Mouse (Mus musculus): ENCODE measurements around the gene Id3. TPM values are rescaled to one million over a fixed set of nuclear protein-coding genes. Genes with fewer than 3 reads are reported as not detected.

The Id3 gene
- polyA plus RNA-seq, 1 experiment from 2014 or later: 543 TPM

DNA sequence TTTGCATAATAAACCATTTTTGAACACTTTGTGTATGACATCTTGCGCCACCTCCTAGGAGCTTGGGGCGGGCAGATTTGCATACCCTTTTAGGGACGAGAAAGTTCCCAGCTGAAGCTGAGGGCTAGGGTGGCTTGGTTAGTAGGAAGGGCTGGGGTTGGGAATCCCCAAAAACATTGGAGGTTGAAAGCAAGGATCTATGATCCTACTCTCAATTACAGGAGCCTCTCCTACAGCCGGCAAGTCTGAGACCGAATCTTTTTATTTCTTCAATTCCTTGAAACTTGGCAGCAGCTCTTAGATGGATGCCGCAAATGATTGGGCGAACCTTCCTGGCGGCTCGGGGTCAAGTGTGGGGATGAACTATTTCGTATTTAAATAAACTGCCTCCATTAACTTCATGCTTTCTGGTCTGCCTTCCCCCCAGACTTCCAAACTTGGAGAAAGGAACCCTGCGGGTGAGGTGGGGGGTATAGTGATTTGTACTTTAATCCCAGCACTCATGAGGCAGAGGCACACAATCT is 2.1 kb downstream of the Id3 start:
- H3K4me2 ChIP-seq: peak overlapping the region; percentile 72
- H3K9me3 ChIP-seq (ENCODE audit: control insufficient read depth, low read length): no peaks in the 10 kb centered on the region
- 6% methylated on average over 11 of the region's 11 CpGs for WGBS
- ATAC-seq (ENCODE audit: low FRiP score): no peak
- no peaks in the 10 kb centered on the region for H3K36me3 ChIP-seq (ENCODE audit: control insufficient read depth, insufficient read depth, low read length)
- DNase-seq (ENCODE audit: low spot score, missing footprints): peak; percentile 92
- peak overlapping the region; percentile 86 for H3K27ac ChIP-seq (ENCODE audit: low read depth, low read length)
- H3K4me3 ChIP-seq (ENCODE audit: low read depth, low read length): peak overlapping the region; percentile 81
- H3K4me1 ChIP-seq (ENCODE audit: control insufficient read depth, insufficient read depth, low read length): peaks cover 55% of the 10 kb centered on the region
- peak overlapping the region; percentile 90 for H3K9ac ChIP-seq (ENCODE audit: low read length)
- no peaks in the 10 kb centered on the region for H3K27me3 ChIP-seq (ENCODE audit: control insufficient read depth, insufficient read depth, low read length)

GRCm38 (mm10) chr4:136145991-136146711 is 2.9 kb downstream of the Id3 start:
- DNase-seq (ENCODE audit: low spot score, missing footprints) (peak; percentile 92), ATAC-seq (ENCODE audit: low FRiP score) (no peak)
- Histone ChIP-seq H3K4me2 (peak overlapping the region; percentile 72), H3K9me3 (ENCODE audit: control insufficient read depth, low read length) (no peaks in the 10 kb centered on the region), H3K4me1 (ENCODE audit: control insufficient read depth, insufficient read depth, low read length) (peaks cover 55% of the 10 kb centered on the region), H3K36me3 (ENCODE audit: control insufficient read depth, insufficient read depth, low read length) (no peaks in the 10 kb centered on the region), H3K27me3 (ENCODE audit: control insufficient read depth, insufficient read depth, low read length) (no peaks in the 10 kb centered on the region), H3K27ac (ENCODE audit: low read depth, low read length) (peak overlapping the region; percentile 86; the same call in 1 of the 2 replicates), H3K9ac (ENCODE audit: low read length) (peak overlapping the region; percentile 90), H3K4me3 (ENCODE audit: low read depth, low read length) (peak overlapping the region; percentile 81)
- WGBS: 8% methylated on average over 7 of the region's 7 CpGs

- H3K4me1 ChIP-seq (ENCODE audit: control insufficient read depth, insufficient read depth, low read length): peaks cover 55% of the 10 kb centered on the region
- H3K4me3 ChIP-seq (ENCODE audit: low read depth, low read length): peak overlapping the region; percentile 81; the same call in 1 of the 2 replicates
- WGBS: 3% methylated on average over 6 of the region's 6 CpGs
- H3K27ac ChIP-seq (ENCODE audit: low read depth, low read length): 0 out of 2 replicates have a peak overlapping the region, but pooled peaks have one; percentile 17
- H3K36me3 ChIP-seq (ENCODE audit: control insufficient read depth, insufficient read depth, low read length): no peaks in the 10 kb centered on the region
- H3K27me3 ChIP-seq (ENCODE audit: control insufficient read depth, insufficient read depth, low read length): no peaks in the 10 kb centered on the region
- H3K9me3 ChIP-seq (ENCODE audit: control insufficient read depth, low read length): no peaks in the 10 kb centered on the region
- ATAC-seq (ENCODE audit: low FRiP score): no peak
- DNase-seq (ENCODE audit: low spot score, missing footprints): peak; percentile 90
- peak overlapping the region; percentile 72 for H3K4me2 ChIP-seq
- H3K9ac ChIP-seq (ENCODE audit: low read length): peak overlapping the region; percentile 90; the same call in 1 of the 2 replicates
Measured at GRCm38 (mm10) chr4:136146712-136147154, 3.4 kb downstream of the Id3 start.

GRCm38 (mm10) chr4:136147436-136148135 is 4.3 kb downstream of the Id3 start:
- H3K4me1 ChIP-seq (ENCODE audit: control insufficient read depth, insufficient read depth, low read length): peaks cover 46% of the 10 kb centered on the region
- ATAC-seq (ENCODE audit: low FRiP score): peak; percentile 77
- H3K4me3 ChIP-seq (ENCODE audit: low read depth, low read length): peak overlapping the region; percentile 27
- H3K27ac ChIP-seq (ENCODE audit: low read depth, low read length): peak overlapping the region; percentile 68
- H3K36me3 ChIP-seq (ENCODE audit: control insufficient read depth, insufficient read depth, low read length): no peaks in the 10 kb centered on the region
- no peaks in the 10 kb centered on the region for H3K9me3 ChIP-seq (ENCODE audit: control insufficient read depth, low read length)
- H3K4me2 ChIP-seq: peak overlapping the region; percentile 72
- H3K27me3 ChIP-seq (ENCODE audit: control insufficient read depth, insufficient read depth, low read length): no peaks in the 10 kb centered on the region
- WGBS: 2% methylated on average over 33 of the region's 48 CpGs
- peak overlapping the region; percentile 51 for H3K9ac ChIP-seq (ENCODE audit: low read length)
- DNase-seq (ENCODE audit: low spot score, missing footprints): peak; percentile 98

DNA sequence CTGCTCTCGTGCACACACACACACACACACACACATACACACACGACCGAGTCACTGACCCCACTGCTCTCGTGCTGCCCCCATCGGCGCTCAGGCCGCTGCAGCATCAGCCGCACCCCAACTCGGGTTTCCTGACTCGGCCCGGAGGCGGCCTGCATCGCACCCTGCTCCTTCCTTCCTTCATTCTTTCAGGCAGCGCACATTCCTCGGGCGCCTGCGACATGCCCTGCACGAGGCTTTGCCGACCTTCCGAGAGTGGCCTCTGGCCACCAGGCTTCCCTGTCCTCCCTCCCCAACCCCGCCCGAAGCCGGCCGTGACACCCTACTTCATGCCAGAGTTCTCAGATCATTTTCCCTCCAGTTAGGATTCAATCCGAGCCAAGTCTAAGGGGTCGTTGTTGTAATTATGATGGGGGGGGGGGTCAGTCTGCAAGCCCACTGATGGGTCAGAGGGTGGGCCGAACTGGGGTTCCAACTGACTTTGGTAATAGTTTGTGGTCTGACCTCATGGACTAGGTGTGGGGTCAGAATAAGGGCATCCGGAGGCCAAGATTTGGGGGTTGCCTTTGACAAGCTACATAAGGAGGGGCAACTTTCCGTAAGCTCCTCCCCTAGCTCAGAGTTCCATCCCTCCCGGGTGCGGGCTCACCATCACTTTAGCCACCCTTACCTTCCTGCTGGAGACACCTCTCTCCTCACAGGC is 5.2 kb downstream of the Id3 start:
- Histone ChIP-seq H3K4me2 (peak overlapping the region; percentile 72), H3K9me3 (ENCODE audit: control insufficient read depth, low read length) (no peaks in the 10 kb centered on the region), H3K27me3 (ENCODE audit: control insufficient read depth, insufficient read depth, low read length) (no peaks in the 10 kb centered on the region), H3K9ac (ENCODE audit: low read length) (peak overlapping the region; percentile 51), H3K4me1 (ENCODE audit: control insufficient read depth, insufficient read depth, low read length) (peaks cover 40% of the 10 kb centered on the region), H3K36me3 (ENCODE audit: control insufficient read depth, insufficient read depth, low read length) (no peaks in the 10 kb centered on the region), H3K4me3 (ENCODE audit: low read depth, low read length) (peak overlapping the region; percentile 27; the same call in 1 of the 2 replicates), H3K27ac (ENCODE audit: low read depth, low read length) (peak overlapping the region; percentile 68)
- 6% methylated on average over 31 of the region's 31 CpGs for WGBS
- DNase-seq (ENCODE audit: low spot score, missing footprints): peak; percentile 94
- peak; percentile 4 for ATAC-seq (ENCODE audit: low FRiP score)

GRCm38 (mm10) chr4:136149045-136149379 is 5.7 kb downstream of the Id3 start:
- H3K4me2 ChIP-seq: no peak overlapping the region
- 77% methylated on average over 2 of the region's 2 CpGs for WGBS
- ATAC-seq (ENCODE audit: low FRiP score): no peak

DNA sequence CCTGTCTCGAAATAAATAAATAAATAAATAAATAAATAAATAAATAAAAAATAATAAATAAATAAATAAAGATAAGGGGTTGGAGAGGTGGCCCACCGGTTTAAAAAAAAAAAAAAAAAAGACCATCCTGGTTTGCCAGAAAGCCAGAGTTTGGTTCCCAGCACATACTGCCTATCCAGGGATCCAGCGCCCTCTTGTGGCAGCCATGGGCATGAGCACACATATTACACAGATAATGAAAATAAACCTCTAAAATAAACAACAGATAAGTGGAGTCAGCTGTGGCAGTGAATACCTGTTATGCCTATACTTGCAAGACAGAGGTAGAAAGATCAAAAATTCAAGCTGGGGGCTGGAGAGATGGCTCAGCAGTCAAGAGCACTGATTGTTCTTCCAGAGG is 6.4 kb downstream of the Id3 start:
- Histone ChIP-seq H3K4me1 (ENCODE audit: control insufficient read depth, insufficient read depth, low read length) (peaks cover 40% of the 10 kb centered on the region), H3K4me2 (no peak overlapping the region), H3K4me3 (ENCODE audit: low read depth, low read length) (no peak overlapping the region), H3K27me3 (ENCODE audit: control insufficient read depth, insufficient read depth, low read length) (no peaks in the 10 kb centered on the region), H3K36me3 (ENCODE audit: control insufficient read depth, insufficient read depth, low read length) (no peaks in the 10 kb centered on the region), H3K27ac (ENCODE audit: low read depth, low read length) (no peak overlapping the region), H3K9me3 (ENCODE audit: control insufficient read depth, low read length) (no peaks in the 10 kb centered on the region), H3K9ac (ENCODE audit: low read length) (no peak overlapping the region)
- ATAC-seq (ENCODE audit: low FRiP score) (no peak), DNase-seq (ENCODE audit: low spot score, missing footprints) (peak; percentile 91)
- WGBS: 45% methylated on average over 3 of the region's 3 CpGs

More at GRCm38 (mm10) chr4:136149045-136149379, 5.7 kb downstream of the Id3 start:
- Histone ChIP-seq H3K9me3 (ENCODE audit: control insufficient read depth, low read length) (no peaks in the 10 kb centered on the region), H3K27me3 (ENCODE audit: control insufficient read depth, insufficient read depth, low read length) (no peaks in the 10 kb centered on the region), H3K27ac (ENCODE audit: low read depth, low read length) (peak overlapping the region; percentile 36; the same call in 1 of the 2 replicates), H3K36me3 (ENCODE audit: control insufficient read depth, insufficient read depth, low read length) (no peaks in the 10 kb centered on the region), H3K9ac (ENCODE audit: low read length) (no peak overlapping the region), H3K4me3 (ENCODE audit: low read depth, low read length) (no peak overlapping the region), H3K4me1 (ENCODE audit: control insufficient read depth, insufficient read depth, low read length) (peaks cover 40% of the 10 kb centered on the region)
- peak; percentile 88 for DNase-seq (ENCODE audit: low spot score, missing footprints)

DNA sequence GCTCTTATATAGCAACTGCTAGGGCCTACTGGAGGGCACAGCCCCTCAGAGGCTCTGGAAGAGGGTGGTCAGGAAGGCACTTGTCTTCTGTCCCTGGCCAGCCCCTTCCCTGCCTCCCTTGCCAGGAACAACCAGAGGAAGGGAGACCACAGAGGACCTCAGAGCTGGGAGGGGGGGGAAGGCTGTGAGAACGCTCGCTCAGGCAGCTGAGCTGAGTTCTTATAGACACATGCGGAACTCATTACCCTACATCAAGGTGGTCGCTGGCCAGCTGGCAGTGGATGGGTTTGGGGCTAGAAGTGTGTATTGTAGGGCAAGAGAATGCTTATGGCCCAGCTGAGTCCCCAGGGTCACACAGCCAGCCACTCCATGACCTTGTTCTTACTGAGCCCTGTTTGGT is 7.3 kb downstream of the Id3 start:
- H3K36me3 ChIP-seq (ENCODE audit: control insufficient read depth, insufficient read depth, low read length): no peaks in the 10 kb centered on the region
- H3K4me1 ChIP-seq (ENCODE audit: control insufficient read depth, insufficient read depth, low read length): peaks cover 34% of the 10 kb centered on the region
- no peak overlapping the region for H3K4me3 ChIP-seq (ENCODE audit: low read depth, low read length)
- ATAC-seq (ENCODE audit: low FRiP score) (no peak), DNase-seq (ENCODE audit: low spot score, missing footprints) (no peak)
- H3K9ac ChIP-seq (ENCODE audit: low read length): no peak overlapping the region; the same call in 1 of the 2 replicates
- H3K27me3 ChIP-seq (ENCODE audit: control insufficient read depth, insufficient read depth, low read length): no peaks in the 10 kb centered on the region
- no peak overlapping the region for H3K4me2 ChIP-seq
- no peak overlapping the region; the same call in 1 of the 2 replicates for H3K27ac ChIP-seq (ENCODE audit: low read depth, low read length)
- no peaks in the 10 kb centered on the region for H3K9me3 ChIP-seq (ENCODE audit: control insufficient read depth, low read length)
- 41% methylated on average over 4 of the region's 4 CpGs for WGBS
